Mouse (Mus musculus) kidney, embryonic 16.5 days (tissue): ENCODE results near the gene Gm11444. TPM values are rescaled to one million over a fixed set of nuclear protein-coding genes. Genes with fewer than 3 reads are reported as not detected.

ENCODE experiments used
- ATAC-seq: fragments of 200-750 bp; cut with Nextera tagmentation; 2 replicates; pipeline ENCODE4 v1.8.0; 2017; ENCODE audit warnings: moderate TSS enrichment; ENCODE audit not compliant: low FRiP score, low TSS enrichment
- H3K27ac ChIP-seq: fragments of 300-500 bp; sonication (generic); 2 replicates; pipeline ENCODE4 v1.5.1; 2014; ENCODE audit warnings: low read length
- H3K27me3 ChIP-seq: fragments of 300-500 bp; sonication (generic); 2 replicates; pipeline ENCODE4 v1.6.1; 2014; ENCODE audit warnings: low read length, control low read depth, mixed read lengths; ENCODE audit not compliant: insufficient read depth
- H3K36me3 ChIP-seq: fragments of 300-500 bp; sonication (generic); 2 replicates; pipeline ENCODE4 v1.6.1; 2014; ENCODE audit warnings: low read length, control low read depth, mixed read lengths; ENCODE audit not compliant: insufficient read depth
- H3K4me1 ChIP-seq: fragments of 300-500 bp; sonication (generic); 2 replicates; pipeline ENCODE4 v1.6.1; 2014; ENCODE audit warnings: low read length, control low read depth, mixed read lengths; ENCODE audit not compliant: insufficient read depth
- H3K4me2 ChIP-seq: fragments of 300-500 bp; sonication (generic); replicated peaks from 2 replicates; pipeline ENCODE4 v1.6.1; 2014; ENCODE audit warnings: low read depth, low read length
- H3K4me3 ChIP-seq: fragments of 300-500 bp; sonication (generic); 2 replicates; pipeline ENCODE4 v1.5.1; 2014; ENCODE audit warnings: mild to moderate bottlenecking, low read length
- H3K9ac ChIP-seq: fragments of 300-500 bp; sonication (generic); replicated peaks from 2 replicates; pipeline ENCODE4 v1.6.1; 2014; ENCODE audit warnings: low read length
- H3K9me3 ChIP-seq: fragments of 300-500 bp; sonication (generic); 2 replicates; pipeline ENCODE4 v1.6.1; 2016; ENCODE audit warnings: low read length, control low read depth
- WGBS: fragments of 180-500 bp; shearing (Covaris S2); extraction: QIAGEN DNeasy Blood & Tissue Kit; methylation state at CpG from one replicate; pipeline ENCODE4 v1.1.7; 2014; 5-methylcytosine and 5-hydroxymethylcytosine counted together
- polyA plus RNA-seq: library from polyadenylated mRNA; unstranded; fragments of >200 nt; fragmentation: Nextera tagmentation; extraction: Ambion mirVana; gene quantifications from 2 replicates; pipeline ENCODE4 v1.2.1, GENCODE M21; 2015

The Gm11444 gene
- polyA plus RNA-seq, 1 experiment from 2014 or later: not detected

GRCm38 (mm10) chr11:85837648-85838423, 12.3 kb downstream of the Gm11444 start:
- 5% methylated on average over 66 of the region's 67 CpGs for WGBS
- peak overlapping the region; percentile 79 for H3K4me2 ChIP-seq
- H3K4me1 ChIP-seq: peaks cover 34% of the 10 kb centered on the region
- ATAC-seq: no peak
- peak overlapping the region; percentile 74 for H3K4me3 ChIP-seq
- peak overlapping the region; percentile 94 for H3K9ac ChIP-seq
- peaks cover 67% of the 10 kb centered on the region for H3K27me3 ChIP-seq
- peaks cover 6% of the 10 kb centered on the region; the same call in 1 of the 2 replicates for H3K36me3 ChIP-seq
- peak overlapping the region; percentile 94 for H3K27ac ChIP-seq
- no peaks in the 10 kb centered on the region for H3K9me3 ChIP-seq

GRCm38 (mm10) chr11:85837291-85837647, 12.9 kb downstream of the Gm11444 start:
- Histone ChIP-seq H3K27ac (peak overlapping the region; percentile 94), H3K4me1 (peaks cover 30% of the 10 kb centered on the region), H3K9me3 (no peaks in the 10 kb centered on the region), H3K4me3 (peak overlapping the region; percentile 74), H3K27me3 (peaks cover 64% of the 10 kb centered on the region), H3K4me2 (peak overlapping the region; percentile 79), H3K36me3 (peaks cover 6% of the 10 kb centered on the region; the same call in 1 of the 2 replicates), H3K9ac (peak overlapping the region; percentile 94)
- 2% methylated on average over 18 of the region's 18 CpGs for WGBS
- ATAC-seq: no peak

- H3K27me3 ChIP-seq: peaks cover 62% of the 10 kb centered on the region
- H3K4me1 ChIP-seq: peaks cover 26% of the 10 kb centered on the region
Observed at GRCm38 (mm10) chr11:85836523-85837290, 13.4 kb downstream of the Gm11444 start.

GRCm38 (mm10) chr11:85835753-85836522, 14.2 kb downstream of the Gm11444 start:
- peaks cover 22% of the 10 kb centered on the region; the same call in 1 of the 2 replicates for H3K4me1 ChIP-seq
- H3K27ac ChIP-seq: peak overlapping the region; percentile 94
- peaks cover 61% of the 10 kb centered on the region for H3K27me3 ChIP-seq
- peaks cover 6% of the 10 kb centered on the region; the same call in 1 of the 2 replicates for H3K36me3 ChIP-seq
- no peaks in the 10 kb centered on the region for H3K9me3 ChIP-seq
- peak overlapping the region; percentile 79 for H3K4me2 ChIP-seq
- peak overlapping the region; percentile 94 for H3K9ac ChIP-seq
- 9% methylated on average over 16 of the region's 16 CpGs for WGBS
- H3K4me3 ChIP-seq: peak overlapping the region; percentile 74
- ATAC-seq: no peak

More at GRCm38 (mm10) chr11:85836523-85837290, 13.4 kb downstream of the Gm11444 start:
- Histone ChIP-seq H3K4me3 (peak overlapping the region; percentile 74), H3K9ac (peak overlapping the region; percentile 94), H3K4me2 (peak overlapping the region; percentile 79), H3K27ac (peak overlapping the region; percentile 94), H3K9me3 (no peaks in the 10 kb centered on the region), H3K36me3 (peaks cover 6% of the 10 kb centered on the region; the same call in 1 of the 2 replicates)
- ATAC-seq: no peak
- 5% methylated on average over 32 of the region's 32 CpGs for whole genome bisulfite sequencing

GRCm38 (mm10) chr11:85835001-85835752, 15.0 kb downstream of the Gm11444 start:
- WGBS: 14% methylated on average over 9 of the region's 9 CpGs
- ATAC-seq: no peak
- peak overlapping the region; percentile 74 for H3K4me3 ChIP-seq

DNA sequence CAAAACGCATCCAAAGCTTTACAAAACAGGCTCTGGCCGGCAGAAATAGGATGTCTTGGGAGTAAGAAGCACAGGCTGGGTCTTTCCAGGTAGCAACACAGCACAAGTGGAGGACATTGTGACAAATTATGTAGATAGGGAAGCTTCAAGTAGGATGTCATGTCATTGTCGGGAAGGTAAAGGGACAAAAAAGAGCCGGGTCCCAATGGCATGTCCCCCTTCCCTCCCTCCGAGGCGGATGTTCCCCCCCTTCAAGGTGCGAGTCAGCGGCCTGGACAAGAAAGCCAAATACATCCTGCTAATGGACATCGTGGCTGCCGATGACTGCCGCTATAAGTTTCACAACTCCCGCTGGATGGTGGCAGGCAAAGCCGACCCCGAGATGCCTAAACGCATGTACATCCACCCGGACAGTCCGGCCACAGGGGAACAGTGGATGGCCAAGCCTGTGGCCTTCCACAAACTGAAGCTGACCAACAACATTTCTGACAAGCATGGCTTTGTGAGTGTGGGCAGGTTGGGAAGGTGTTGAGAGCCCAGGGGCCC, 15.7 kb downstream of the Gm11444 start:
- H3K4me1 ChIP-seq: peaks cover 26% of the 10 kb centered on the region
- H3K27me3 ChIP-seq: peaks cover 47% of the 10 kb centered on the region
- 8% methylated on average over 17 of the region's 17 CpGs for WGBS
- H3K4me2 ChIP-seq: peak overlapping the region; percentile 79
- peak overlapping the region; percentile 94 for H3K9ac ChIP-seq
- H3K9me3 ChIP-seq: no peaks in the 10 kb centered on the region
- peaks cover 6% of the 10 kb centered on the region; the same call in 1 of the 2 replicates for H3K36me3 ChIP-seq
- H3K4me3 ChIP-seq: peak overlapping the region; percentile 74
- no peak for ATAC-seq
- peak overlapping the region; percentile 94 for H3K27ac ChIP-seq

More at GRCm38 (mm10) chr11:85835001-85835752, 15.0 kb downstream of the Gm11444 start:
- H3K27me3 ChIP-seq: peaks cover 54% of the 10 kb centered on the region
- H3K9me3 ChIP-seq: no peaks in the 10 kb centered on the region
- H3K36me3 ChIP-seq: peaks cover 6% of the 10 kb centered on the region; the same call in 1 of the 2 replicates
- peak overlapping the region; percentile 94 for H3K9ac ChIP-seq
- H3K4me1 ChIP-seq: peaks cover 25% of the 10 kb centered on the region
- H3K27ac ChIP-seq: peak overlapping the region; percentile 94
- H3K4me2 ChIP-seq: peak overlapping the region; percentile 79

GRCm38 (mm10) chr11:85833761-85834385, 16.3 kb downstream of the Gm11444 start:
- no peaks in the 10 kb centered on the region for H3K9me3 ChIP-seq
- H3K27ac ChIP-seq: peak overlapping the region; percentile 94
- H3K4me3 ChIP-seq: peak overlapping the region; percentile 74
- peaks cover 44% of the 10 kb centered on the region for H3K27me3 ChIP-seq
- peaks cover 6% of the 10 kb centered on the region; the same call in 1 of the 2 replicates for H3K36me3 ChIP-seq
- peak overlapping the region; percentile 94 for H3K9ac ChIP-seq
- H3K4me2 ChIP-seq: peak overlapping the region; percentile 79
- ATAC-seq: no peak
- peaks cover 30% of the 10 kb centered on the region for H3K4me1 ChIP-seq
- 5% methylated on average over 11 of the region's 11 CpGs for WGBS

DNA sequence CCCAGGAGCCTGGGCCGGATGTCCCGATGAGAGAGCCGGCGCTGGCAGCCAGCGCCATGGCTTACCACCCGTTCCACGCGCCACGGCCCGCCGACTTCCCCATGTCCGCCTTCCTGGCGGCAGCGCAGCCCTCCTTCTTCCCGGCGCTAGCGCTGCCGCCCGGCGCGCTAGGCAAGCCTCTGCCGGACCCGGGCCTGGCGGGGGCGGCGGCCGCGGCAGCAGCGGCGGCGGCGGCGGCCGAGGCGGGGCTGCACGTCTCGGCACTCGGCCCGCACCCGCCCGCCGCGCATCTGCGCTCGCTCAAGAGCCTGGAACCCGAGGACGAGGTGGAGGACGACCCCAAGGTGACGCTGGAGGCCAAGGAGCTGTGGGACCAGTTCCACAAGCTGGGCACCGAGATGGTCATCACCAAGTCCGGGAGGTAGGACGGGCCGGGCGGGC, 17.0 kb downstream of the Gm11444 start:
- peaks cover 35% of the 10 kb centered on the region for H3K4me1 ChIP-seq

More for the DNA sequence above, 17.0 kb downstream of the Gm11444 start:
- Histone ChIP-seq H3K4me3 (peak overlapping the region; percentile 74), H3K4me2 (peak overlapping the region; percentile 79), H3K36me3 (peaks cover 6% of the 10 kb centered on the region; the same call in 1 of the 2 replicates), H3K9me3 (no peaks in the 10 kb centered on the region), H3K27ac (peak overlapping the region; percentile 94), H3K9ac (peak overlapping the region; percentile 94), H3K27me3 (peaks cover 43% of the 10 kb centered on the region)
- under 1% methylated on average over 27 of the region's 54 CpGs for WGBS
- no peak for ATAC-seq
